Comparison of ENCODE assay signal across 15 mouse cellular contexts in the genomic region with DNA sequence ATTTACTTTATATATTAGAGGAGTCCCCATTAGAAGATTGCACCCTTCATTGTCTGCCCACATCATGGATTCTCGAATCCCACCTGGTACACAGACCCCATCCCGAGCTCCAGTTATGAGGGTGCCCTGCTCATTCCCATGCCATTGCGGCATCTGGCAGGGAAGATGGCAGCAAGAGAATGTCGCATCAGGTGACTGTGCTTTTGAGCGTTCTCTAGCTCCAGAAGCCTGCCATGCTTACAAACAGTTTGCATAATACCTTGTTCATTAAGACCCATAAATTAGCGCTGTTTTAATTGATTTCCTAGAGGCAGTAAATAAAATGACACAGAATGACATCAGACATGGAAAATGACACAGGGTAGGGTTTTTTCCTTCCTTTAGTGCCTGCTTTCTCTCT.
"Had no signal": no experiment of that assay in that cellular context is flagged by ENCODE, and none has a peak within 500 bp of the region (broad histone marks: within the 10 kb centered on the region; RNA-seq: fewer than 3 reads in every experiment).

No protein-coding gene starts in this region.

- H3K9me3 ChIP-seq: kidney, embryonic 15.5 days; limb, embryonic 15.5 days; liver, embryonic 12.5 days; neural tube, embryonic 15.5 days had no signal

- H3K27ac ChIP-seq: kidney, embryonic 15.5 days; limb, embryonic 15.5 days; liver, embryonic 12.5 days; neural tube, embryonic 15.5 days had no signal

- ATAC-seq: liver, embryonic 12.5 days had no signal

- H3K9ac ChIP-seq: kidney, embryonic 15.5 days; limb, embryonic 15.5 days; liver, embryonic 12.5 days; lung, embryonic 14.5 days; neural tube, embryonic 15.5 days had no signal

- H3K27me3 ChIP-seq: limb, embryonic 15.5 days; liver, embryonic 12.5 days; neural tube, embryonic 15.5 days had no signal

- DNase-seq: kidney, adult 2 months; kidney, postnatal 14 days; layer of hippocampus, adult 9-11 months; layer of hippocampus, postnatal 36 days; lung, embryonic 14.5 days; lung, postnatal 10 days; lung, postnatal 4 days; right cerebral cortex, adult 18-20 months; right cerebral cortex, postnatal 25 days; thymus, postnatal 36 days had no signal

- H3K4me2 ChIP-seq: kidney, embryonic 15.5 days; limb, embryonic 15.5 days; liver, embryonic 12.5 days; lung, embryonic 14.5 days; neural tube, embryonic 15.5 days had no signal

- H3K4me1 ChIP-seq: liver, embryonic 12.5 days had no signal

- H3K4me3 ChIP-seq: kidney, embryonic 15.5 days; limb, embryonic 15.5 days; liver, embryonic 12.5 days; myocyte; neural tube, embryonic 15.5 days had no signal

- H3K36me3 ChIP-seq: kidney, embryonic 15.5 days; limb, embryonic 15.5 days; liver, embryonic 12.5 days; neural tube, embryonic 15.5 days had no signal
